Mouse (Mus musculus) cerebellum, adult 2 months (tissue): Measurements from ENCODE around the gene Tstd2.

ENCODE experiments used
- CTCF ChIP-seq: fragments of 200-500 bp; IDR thresholded peaks from 2 replicates; pipeline ENCODE4 v1.5.1; 2011; ENCODE audit warnings: low read depth, mild to moderate bottlenecking, control low read depth, low read length, moderate library complexity, borderline replicate concordance; ENCODE audit not compliant: insufficient read depth
- POLR2A ChIP-seq: fragments of 200-500 bp; IDR thresholded peaks from 2 replicates; pipeline ENCODE4 v1.6.1; 2011; ENCODE audit warnings: low read length, control low read depth, borderline replicate concordance; ENCODE audit not compliant: insufficient read depth

- no peak for TF ChIP-seq CTCF
- TF ChIP-seq POLR2A: peak; percentile 87
These were observed at the start of gene Tstd2, which contains the start of gene Ncbp1 for GRCm38 (mm10) chr4:46138287-46139222.
